Mouse (Mus musculus): ENCODE measurements around the gene Ncoa4.

- TF ChIP-seq CTCF (IDR thresholded peaks at IDR 0.05 in 2 of 3, conservative IDR thresholded peaks at IDR 0.05 in 1 of 3; ENCODE audit: control insufficient read depth in 1 of 3, insufficient read depth in 1 of 3, low read depth in 2 of 3, low read length in 3 of 3, poor library complexity in 1 of 3, severe bottlenecking in 1 of 3) (no peak), JUND (IDR thresholded peaks at IDR 0.05; ENCODE audit: low read depth, low read length) (no peak), CHD2 (IDR thresholded peaks at IDR 0.05; ENCODE audit: low read length) (no peak), POLR2AphosphoS2 (IDR thresholded peaks at IDR 0.05; ENCODE audit: low read length) (no peak), ZC3H11A (IDR thresholded peaks at IDR 0.05; ENCODE audit: low read depth, low read length) (no peak), POLR2A (IDR thresholded peaks at IDR 0.05; ENCODE audit: control insufficient read depth in 1 of 2, insufficient read depth in 1 of 2, low read depth in 1 of 2, low read length in 2 of 2, poor library complexity in 1 of 2) (no peak), E2F4 (IDR thresholded peaks at IDR 0.05; ENCODE audit: borderline replicate concordance, low read depth, low read length) (no peak)
Measured at GRCm38 (mm10) chr14:32226601-32227000, 66.9 kb downstream of the Ncoa4 start.

Measured in MEL (cell line).